Mouse (Mus musculus): ENCODE measurements at regions not wholly inside any gene's neighbourhood (a gene's known extent, or its start where the extent isn't known, plus 50 kb on each side); places are given as distances from the start of the nearest gene placed in this dataset.
"Not testable (repeated sequence)": the region's sequence is repeated elsewhere in the genome, so short reads cannot be mapped to it uniquely, and the experiment has no call there.

DNA sequence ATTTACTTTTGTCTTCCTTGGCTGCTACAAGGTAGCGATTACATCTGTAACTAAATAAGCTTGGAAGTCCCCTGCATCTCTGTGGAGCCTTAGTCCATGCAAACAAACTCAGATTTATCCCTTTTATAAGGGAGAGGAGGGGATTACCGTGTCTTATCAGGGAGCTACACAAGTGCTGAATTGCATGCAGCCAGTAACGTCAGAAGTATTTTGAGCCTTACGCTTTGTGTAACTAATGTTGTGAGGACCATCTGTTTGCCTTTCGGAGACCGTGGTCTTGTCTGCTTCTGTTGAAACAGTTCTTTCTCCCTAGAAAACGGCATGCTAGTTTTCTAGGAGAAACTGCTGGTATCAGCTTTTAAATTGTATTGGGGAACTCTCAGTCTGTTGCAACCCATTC lies 58.0 kb upstream of the Dmrta1 start:
- Histone ChIP-seq H3K36me3 (ENCODE audit: inconsistent target) (no peaks in the 10 kb centered on the region), H3K27ac (no peak overlapping the region), H3K4me3 (ENCODE audit: inconsistent target) (no peak overlapping the region), H3K79me2 (ENCODE audit: inconsistent target) (no peaks in the 10 kb centered on the region)
- WGBS (ENCODE audit: missing documents): 84% methylated on average over 7 of the region's 7 CpGs

DNA sequence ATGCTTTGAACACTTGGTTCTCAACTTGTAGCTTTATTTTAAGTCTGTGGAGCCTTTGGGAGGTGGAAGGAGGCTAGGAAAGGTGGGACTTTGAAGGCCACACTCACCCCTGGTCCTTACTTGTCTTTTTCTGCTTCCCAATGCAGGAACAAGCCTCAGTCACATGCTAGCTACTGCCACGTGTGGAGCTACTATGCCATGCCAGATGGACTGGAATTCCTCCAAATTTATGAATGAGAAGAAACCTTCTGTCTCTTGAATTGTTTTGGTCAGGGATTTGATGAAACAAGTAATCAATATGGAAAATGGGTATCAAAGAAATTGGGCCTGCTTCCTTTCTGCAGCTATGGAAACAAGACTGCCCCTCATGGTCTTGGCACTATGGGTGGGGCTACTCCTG lies 74.5 kb upstream of the Dmrta1 start:
- no peak overlapping the region for H3K27ac ChIP-seq
- H3K4me3 ChIP-seq (ENCODE audit: inconsistent target): no peak overlapping the region
- H3K36me3 ChIP-seq (ENCODE audit: inconsistent target): no peaks in the 10 kb centered on the region
- no peaks in the 10 kb centered on the region for H3K79me2 ChIP-seq (ENCODE audit: inconsistent target)
- 67% methylated on average over 1 of the region's 1 CpGs for WGBS (ENCODE audit: missing documents)

DNA sequence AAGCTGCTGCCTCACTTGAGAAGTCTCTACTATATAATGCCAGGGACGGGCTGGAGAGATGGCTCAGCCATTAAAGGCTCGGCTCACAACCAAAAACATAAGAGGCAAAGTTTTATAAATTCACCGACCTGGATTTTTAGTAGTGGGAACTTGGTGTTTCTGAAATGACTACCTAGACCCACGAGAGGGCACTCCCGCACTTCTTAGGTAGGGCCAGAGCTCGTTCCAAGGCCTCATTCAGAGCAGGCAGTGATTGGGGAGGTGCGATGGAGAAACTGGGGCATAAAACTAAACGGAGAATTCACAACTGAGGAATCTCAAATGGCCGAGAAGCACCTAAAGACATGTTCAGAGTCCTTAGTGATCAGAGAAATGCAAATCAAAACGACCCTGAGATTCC lies 103.7 kb upstream of the Dmrta1 start:
- Histone ChIP-seq H3K79me2 (ENCODE audit: inconsistent target) (no peaks in the 10 kb centered on the region), H3K36me3 (ENCODE audit: inconsistent target) (no peaks in the 10 kb centered on the region), H3K4me3 (ENCODE audit: inconsistent target) (no peak overlapping the region), H3K27ac (no peak overlapping the region)
- 26% methylated on average over 10 of the region's 10 CpGs for WGBS (ENCODE audit: missing documents)

DNA sequence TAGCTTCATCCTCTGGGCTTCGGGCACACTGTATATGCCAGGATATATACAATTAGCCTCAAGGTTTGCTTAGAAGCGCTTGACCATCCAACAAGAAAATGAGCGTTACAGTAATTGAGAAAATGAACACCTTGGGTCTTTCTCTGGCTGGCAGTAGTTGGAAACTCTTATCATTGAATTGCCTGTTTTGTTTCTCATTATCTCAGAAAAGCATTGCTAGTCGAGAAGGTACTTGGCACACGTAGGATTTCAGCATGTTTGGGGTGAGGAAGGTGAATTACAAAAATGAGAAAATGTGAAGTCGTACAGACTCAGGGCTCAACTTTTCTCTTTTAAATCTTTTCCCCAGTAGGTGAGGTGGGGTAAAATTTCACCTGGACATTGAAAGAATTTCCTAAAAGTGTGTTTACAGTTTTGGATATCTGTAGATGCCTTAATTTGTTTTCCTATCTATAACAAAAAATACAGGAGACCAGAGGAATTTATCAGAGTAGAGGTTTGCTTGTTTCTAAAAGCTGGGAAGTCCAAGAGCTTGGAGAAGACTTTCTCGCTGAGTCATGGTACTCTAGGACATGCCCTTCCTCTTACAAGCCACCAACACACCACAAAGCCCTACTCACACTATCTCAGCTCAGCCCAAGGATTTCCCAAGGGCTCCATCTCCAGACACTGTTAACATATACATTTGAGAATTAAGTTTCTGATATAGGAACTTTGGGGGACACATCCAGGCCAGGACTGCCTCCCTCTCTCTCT lies 124.3 kb upstream of the Dmrta1 start:
- Histone ChIP-seq H3K4me3 (ENCODE audit: inconsistent target) (no peak overlapping the region), H3K27ac (no peak overlapping the region), H3K36me3 (ENCODE audit: inconsistent target) (no peaks in the 10 kb centered on the region), H3K79me2 (ENCODE audit: inconsistent target) (no peaks in the 10 kb centered on the region)
- 74% methylated on average over 7 of the region's 7 CpGs for WGBS (ENCODE audit: missing documents)

- Histone ChIP-seq H3K4me3 (ENCODE audit: inconsistent target) (no peak overlapping the region), H3K79me2 (ENCODE audit: inconsistent target) (no peaks in the 10 kb centered on the region), H3K27ac (no peak overlapping the region), H3K36me3 (ENCODE audit: inconsistent target) (no peaks in the 10 kb centered on the region)
- WGBS (ENCODE audit: missing documents): 27% methylated on average over 6 of the region's 6 CpGs
Measured at GRCm38 (mm10) chr4:89552556-89552955, 126.7 kb upstream of the Dmrta1 start.

- Histone ChIP-seq H3K4me3 (ENCODE audit: inconsistent target) (no peak overlapping the region), H3K27ac (no peak overlapping the region), H3K36me3 (ENCODE audit: inconsistent target) (no peaks in the 10 kb centered on the region), H3K79me2 (ENCODE audit: inconsistent target) (no peaks in the 10 kb centered on the region)
- 18% methylated on average over 2 of the region's 2 CpGs for WGBS (ENCODE audit: missing documents)
Measured at GRCm38 (mm10) chr4:89550515-89550914, 128.7 kb upstream of the Dmrta1 start.

- Histone ChIP-seq H3K27ac (no peak overlapping the region), H3K79me2 (ENCODE audit: inconsistent target) (no peaks in the 10 kb centered on the region), H3K4me3 (ENCODE audit: inconsistent target) (no peak overlapping the region), H3K36me3 (ENCODE audit: inconsistent target) (no peaks in the 10 kb centered on the region)
- WGBS (ENCODE audit: missing documents): 10% methylated on average over 4 of the region's 4 CpGs
Measured at GRCm38 (mm10) chr4:89532462-89532861, 146.8 kb upstream of the Dmrta1 start.

GRCm38 (mm10) chr4:89530050-89530911 lies 149.0 kb upstream of the Dmrta1 start:
- WGBS (ENCODE audit: missing documents): 71% methylated on average over 5 of the region's 5 CpGs
- Histone ChIP-seq H3K79me2 (ENCODE audit: inconsistent target) (no peaks in the 10 kb centered on the region), H3K4me3 (ENCODE audit: inconsistent target) (no peak overlapping the region), H3K36me3 (ENCODE audit: inconsistent target) (no peaks in the 10 kb centered on the region), H3K27ac (no peak overlapping the region)

GRCm38 (mm10) chr4:89527966-89528365 lies 151.3 kb upstream of the Dmrta1 start:
- Histone ChIP-seq H3K27ac (no peak overlapping the region), H3K36me3 (ENCODE audit: inconsistent target) (no peaks in the 10 kb centered on the region), H3K79me2 (ENCODE audit: inconsistent target) (no peaks in the 10 kb centered on the region), H3K4me3 (ENCODE audit: inconsistent target) (no peak overlapping the region)
- WGBS (ENCODE audit: missing documents): 54% methylated on average over 1 of the region's 1 CpGs

DNA sequence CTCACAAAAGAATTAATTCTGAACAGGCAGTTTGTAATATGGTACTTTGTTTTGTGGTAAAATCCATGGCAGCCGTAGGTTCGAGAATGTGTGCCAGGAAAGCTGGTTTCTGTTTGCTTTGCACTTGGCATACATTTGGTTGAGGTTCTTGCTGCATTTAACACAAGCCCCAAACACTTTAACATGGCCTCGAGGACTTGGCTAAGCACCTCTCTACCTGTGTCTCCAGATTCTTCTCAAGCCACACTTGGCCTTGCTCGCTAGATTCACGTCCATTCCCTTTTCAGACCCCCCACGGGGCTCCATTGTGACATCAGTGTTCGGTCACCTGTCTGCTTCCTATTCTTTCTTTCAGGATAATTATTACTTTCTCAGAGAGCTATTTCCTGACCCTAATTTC lies 151.9 kb upstream of the Dmrta1 start:
- 88% methylated on average over 7 of the region's 7 CpGs for WGBS (ENCODE audit: missing documents)
- Histone ChIP-seq H3K79me2 (ENCODE audit: inconsistent target) (no peaks in the 10 kb centered on the region), H3K27ac (no peak overlapping the region), H3K36me3 (ENCODE audit: inconsistent target) (no peaks in the 10 kb centered on the region), H3K4me3 (ENCODE audit: inconsistent target) (no peak overlapping the region)

GRCm38 (mm10) chr4:89525525-89525924 lies 153.7 kb upstream of the Dmrta1 start:
- not testable (repeated sequence) for H3K4me3 ChIP-seq (ENCODE audit: inconsistent target); H3K27ac ChIP-seq; H3K36me3 ChIP-seq (ENCODE audit: inconsistent target); H3K79me2 ChIP-seq (ENCODE audit: inconsistent target)
- WGBS (ENCODE audit: missing documents): 47% methylated on average over 3 of the region's 4 CpGs

DNA sequence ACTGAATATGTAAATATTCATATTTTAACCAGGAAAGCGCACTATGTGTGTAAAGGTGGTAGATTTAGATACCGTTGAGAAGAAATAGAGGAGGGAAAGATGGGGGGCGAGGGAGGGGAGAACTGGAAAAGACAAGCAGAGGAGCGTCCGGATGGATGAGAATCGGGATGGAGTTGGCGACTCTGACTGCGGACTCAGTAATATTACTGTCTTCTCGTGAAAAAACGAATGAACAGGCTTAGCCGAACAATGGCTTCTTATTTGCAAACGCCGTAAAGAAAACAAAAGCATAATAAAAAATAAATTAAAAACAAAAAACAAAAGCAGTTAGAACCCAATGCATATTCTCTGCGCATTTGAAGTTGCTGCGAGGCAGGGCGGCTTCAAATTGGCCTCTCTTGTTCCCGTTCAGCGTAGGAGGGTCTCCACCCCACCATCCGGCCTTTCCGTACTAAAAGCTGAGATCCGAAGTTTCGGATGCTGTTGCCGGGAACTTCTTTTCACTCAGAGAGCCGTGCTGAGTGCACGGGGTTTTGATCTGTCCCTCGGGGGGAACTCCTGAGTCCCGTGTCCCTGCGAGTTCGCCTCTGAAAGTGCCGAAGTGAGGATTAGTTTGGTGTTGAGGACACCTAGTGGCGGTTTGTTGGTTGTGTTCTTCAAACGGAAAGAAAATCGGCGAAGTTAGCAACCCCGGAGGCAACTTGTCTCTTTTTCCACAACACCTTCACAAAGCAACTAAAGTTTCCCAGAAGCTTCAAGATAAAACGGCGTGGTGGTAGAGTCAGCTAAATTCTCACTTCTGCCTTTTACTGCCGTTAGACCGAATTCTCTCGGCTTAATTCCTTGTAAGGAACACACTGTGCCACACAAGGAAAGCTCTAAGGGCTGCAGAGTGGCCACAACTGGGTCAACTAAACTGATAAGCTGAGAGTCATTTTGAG lies 154.7 kb upstream of the Dmrta1 start:
- H3K27ac ChIP-seq: no peak overlapping the region
- WGBS (ENCODE audit: missing documents): 7% methylated on average over 40 of the region's 40 CpGs

GRCm38 (mm10) chr4:89523423-89524259 lies 155.6 kb upstream of the Dmrta1 start:
- no peaks in the 10 kb centered on the region for H3K36me3 ChIP-seq (ENCODE audit: inconsistent target)
- no peaks in the 10 kb centered on the region for H3K79me2 ChIP-seq (ENCODE audit: inconsistent target)
- no peak overlapping the region for H3K27ac ChIP-seq
- 38% methylated on average over 10 of the region's 10 CpGs for WGBS (ENCODE audit: missing documents)
- no peak overlapping the region for H3K4me3 ChIP-seq (ENCODE audit: inconsistent target)

More for the DNA sequence above, 154.7 kb upstream of the Dmrta1 start:
- no peaks in the 10 kb centered on the region for H3K79me2 ChIP-seq (ENCODE audit: inconsistent target)
- no peaks in the 10 kb centered on the region for H3K36me3 ChIP-seq (ENCODE audit: inconsistent target)
- H3K4me3 ChIP-seq (ENCODE audit: inconsistent target): peak overlapping the region; percentile 39

- Histone ChIP-seq H3K27ac (no peak overlapping the region), H3K79me2 (ENCODE audit: inconsistent target) (no peaks in the 10 kb centered on the region), H3K36me3 (ENCODE audit: inconsistent target) (no peaks in the 10 kb centered on the region), H3K4me3 (ENCODE audit: inconsistent target) (no peak overlapping the region)
- 93% methylated on average over 3 of the region's 3 CpGs for WGBS (ENCODE audit: missing documents)
Measured at GRCm38 (mm10) chr4:89518027-89518426, 161.2 kb upstream of the Dmrta1 start.
